Mouse (Mus musculus) lung, embryonic 14.5 days (tissue): ENCODE measurements around the gene Ndufaf3. TPM values are rescaled to one million over a fixed set of nuclear protein-coding genes. Genes with fewer than 3 reads are reported as not detected.

Experiments
- ATAC-seq: fragments of 200-750 bp; cut with Nextera tagmentation; 2 replicates; pipeline ENCODE4 v1.8.0; 2017; ENCODE audit warnings: mild to moderate bottlenecking, moderate TSS enrichment, moderate library complexity; ENCODE audit not compliant: insufficient read depth
- DNase-seq: peaks from one replicate; pipeline ENCODE4 v3.0.0-alpha.2; 2015
- H3K27ac ChIP-seq: fragments of 300-500 bp; sonication (generic); 2 replicates; pipeline ENCODE4 v1.5.1; 2014; ENCODE audit warnings: low read depth, mild to moderate bottlenecking, moderate library complexity
- H3K27me3 ChIP-seq: fragments of 300-500 bp; sonication (generic); 2 replicates; pipeline ENCODE4 v1.6.1; 2014; ENCODE audit warnings: low read length, control low read depth; ENCODE audit not compliant: insufficient read depth
- H3K36me3 ChIP-seq: fragments of 300-500 bp; sonication (generic); 2 replicates; pipeline ENCODE4 v1.6.1; 2014; ENCODE audit warnings: control low read depth; ENCODE audit not compliant: insufficient read depth
- H3K4me1 ChIP-seq: fragments of 300-500 bp; sonication (generic); 2 replicates; pipeline ENCODE4 v1.6.1; 2014; ENCODE audit warnings: antibody characterized with exemption, control low read depth; ENCODE audit not compliant: insufficient read depth
- H3K4me2 ChIP-seq: fragments of 300-500 bp; sonication (generic); 2 replicates; pipeline ENCODE4 v1.6.1; 2014; ENCODE audit warnings: mild to moderate bottlenecking
- H3K4me3 ChIP-seq: fragments of 300-500 bp; sonication (generic); 2 replicates; pipeline ENCODE4 v1.5.1; 2014; ENCODE audit warnings: low read depth, low read length
- H3K9ac ChIP-seq: fragments of 300-500 bp; sonication (generic); 2 replicates; pipeline ENCODE4 v1.6.1; 2014
- H3K9me3 ChIP-seq: fragments of 300-500 bp; sonication (generic); 2 replicates; pipeline ENCODE4 v1.6.1; 2016; ENCODE audit warnings: low read depth, low read length, control low read depth
- CTCF ChIP-seq: IDR thresholded peaks from 2 replicates; pipeline ENCODE4 v1.5.1; 2016; ENCODE audit warnings: antibody characterized with exemption, low read depth
- WGBS: fragments of 180-500 bp; shearing (Covaris S2); extraction: QIAGEN DNeasy Blood & Tissue Kit; methylation state at CpG from one replicate; pipeline ENCODE4 v1.1.7; 2014; 5-methylcytosine and 5-hydroxymethylcytosine counted together
- polyA plus RNA-seq: library from polyadenylated mRNA; unstranded; fragments of >200 nt; fragmentation: Nextera tagmentation; extraction: Ambion mirVana; gene quantifications from 2 replicates; pipeline ENCODE4 v1.2.1, GENCODE M21; 2014

Gene Ndufaf3
- polyA plus RNA-seq, 1 experiment from 2014 or later, result 46.9 TPM

GRCm38 (mm10) chr9:108578545-108579343 lies 11.5 kb upstream of the Ndufaf3 start, which contains the start of gene Wdr6:
Gene Wdr6 (minus strand): TSS chr9:108578739.
- H3K9ac ChIP-seq, result peak within 1 kb of the TSS; percentile 87
- peak within 1 kb of the TSS; percentile 93 for H3K27ac ChIP-seq
- no peaks in the 10 kb centered on the region for H3K9me3 ChIP-seq
- H3K4me1 ChIP-seq, result peaks cover 15% of the 10 kb centered on the region
- peak within 1 kb of the TSS; percentile 85 for H3K4me2 ChIP-seq
- peak; percentile 97 for DNase-seq
- TF ChIP-seq CTCF, result no peak
- H3K4me3 ChIP-seq, result peak within 1 kb of the TSS; percentile 65
- no peaks in the 10 kb centered on the region for H3K27me3 ChIP-seq
- ATAC-seq, result peak; percentile 97
- WGBS, result 4% methylated on average over 51 of the region's 51 CpGs
- peaks cover 30% of the 10 kb centered on the region for H3K36me3 ChIP-seq

GRCm38 (mm10) chr9:108577934-108578544 lies 10.8 kb upstream of the Ndufaf3 start:
- under 1% methylated on average over 24 of the region's 24 CpGs for WGBS
- peak; percentile 84 for DNase-seq
- ATAC-seq, result peak; percentile 32
- Histone ChIP-seq H3K36me3 (peaks cover 37% of the 10 kb centered on the region), H3K27ac (peak overlapping the region; percentile 93), H3K4me2 (peak overlapping the region; percentile 85), H3K4me3 (peak overlapping the region; percentile 65), H3K27me3 (no peaks in the 10 kb centered on the region), H3K4me1 (peaks cover 15% of the 10 kb centered on the region), H3K9me3 (no peaks in the 10 kb centered on the region), H3K9ac (peak overlapping the region; percentile 87)
- no peak for TF ChIP-seq CTCF

DNA sequence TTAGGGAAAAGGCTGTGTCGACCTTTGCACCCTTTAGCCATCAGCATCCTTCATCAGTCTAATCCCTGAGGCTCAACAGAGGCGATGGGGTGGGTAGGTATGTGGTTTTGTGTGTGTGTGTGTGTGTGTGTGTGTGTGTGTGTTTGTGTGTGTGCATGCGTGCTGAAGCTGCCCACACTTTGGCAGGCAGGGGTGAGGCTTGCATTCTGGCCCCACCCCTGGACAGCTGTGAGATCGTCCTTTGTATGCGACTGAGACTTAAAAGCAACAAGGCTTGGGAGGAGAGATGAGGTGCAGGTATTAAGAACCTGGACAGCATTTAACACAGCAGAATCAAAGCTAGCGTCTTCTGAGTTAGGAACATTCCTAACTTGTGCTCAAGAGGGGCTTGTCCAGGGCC lies 9.8 kb upstream of the Ndufaf3 start:
- H3K9ac ChIP-seq, result peak overlapping the region; percentile 87
- H3K4me2 ChIP-seq, result peak overlapping the region; percentile 85
- no peaks in the 10 kb centered on the region for H3K27me3 ChIP-seq
- peak overlapping the region; percentile 12; the same call in 1 of the 2 replicates for H3K27ac ChIP-seq
- H3K9me3 ChIP-seq, result no peaks in the 10 kb centered on the region
- peak overlapping the region; percentile 65 for H3K4me3 ChIP-seq
- ATAC-seq, result no peak
- peaks cover 47% of the 10 kb centered on the region for H3K36me3 ChIP-seq
- WGBS, result 40% methylated on average over 6 of the region's 6 CpGs
- peaks cover 15% of the 10 kb centered on the region for H3K4me1 ChIP-seq
- no peak for TF ChIP-seq CTCF
- no peak for DNase-seq

- Histone ChIP-seq H3K27ac (no peak overlapping the region), H3K36me3 (peaks cover 61% of the 10 kb centered on the region), H3K9me3 (no peaks in the 10 kb centered on the region), H3K27me3 (no peaks in the 10 kb centered on the region), H3K4me3 (no peak overlapping the region), H3K4me2 (no peak overlapping the region), H3K9ac (no peak overlapping the region), H3K4me1 (peaks cover 16% of the 10 kb centered on the region)
- TF ChIP-seq CTCF, result no peak
- DNase-seq, result no peak
- 72% methylated on average over 37 of the region's 37 CpGs for WGBS
- ATAC-seq, result no peak
Observed at GRCm38 (mm10) chr9:108575321-108576297, 8.4 kb upstream of the Ndufaf3 start.

- Histone ChIP-seq H3K9ac (no peak overlapping the region), H3K27ac (no peak overlapping the region), H3K27me3 (no peaks in the 10 kb centered on the region), H3K9me3 (no peaks in the 10 kb centered on the region), H3K4me3 (no peak overlapping the region), H3K36me3 (peaks cover 63% of the 10 kb centered on the region), H3K4me1 (peaks cover 19% of the 10 kb centered on the region), H3K4me2 (no peak overlapping the region)
- ATAC-seq (no peak), DNase-seq (no peak)
- no peak for TF ChIP-seq CTCF
- WGBS, result 81% methylated on average over 12 of the region's 12 CpGs
Observed at GRCm38 (mm10) chr9:108574921-108575320, 7.7 kb upstream of the Ndufaf3 start.

DNA sequence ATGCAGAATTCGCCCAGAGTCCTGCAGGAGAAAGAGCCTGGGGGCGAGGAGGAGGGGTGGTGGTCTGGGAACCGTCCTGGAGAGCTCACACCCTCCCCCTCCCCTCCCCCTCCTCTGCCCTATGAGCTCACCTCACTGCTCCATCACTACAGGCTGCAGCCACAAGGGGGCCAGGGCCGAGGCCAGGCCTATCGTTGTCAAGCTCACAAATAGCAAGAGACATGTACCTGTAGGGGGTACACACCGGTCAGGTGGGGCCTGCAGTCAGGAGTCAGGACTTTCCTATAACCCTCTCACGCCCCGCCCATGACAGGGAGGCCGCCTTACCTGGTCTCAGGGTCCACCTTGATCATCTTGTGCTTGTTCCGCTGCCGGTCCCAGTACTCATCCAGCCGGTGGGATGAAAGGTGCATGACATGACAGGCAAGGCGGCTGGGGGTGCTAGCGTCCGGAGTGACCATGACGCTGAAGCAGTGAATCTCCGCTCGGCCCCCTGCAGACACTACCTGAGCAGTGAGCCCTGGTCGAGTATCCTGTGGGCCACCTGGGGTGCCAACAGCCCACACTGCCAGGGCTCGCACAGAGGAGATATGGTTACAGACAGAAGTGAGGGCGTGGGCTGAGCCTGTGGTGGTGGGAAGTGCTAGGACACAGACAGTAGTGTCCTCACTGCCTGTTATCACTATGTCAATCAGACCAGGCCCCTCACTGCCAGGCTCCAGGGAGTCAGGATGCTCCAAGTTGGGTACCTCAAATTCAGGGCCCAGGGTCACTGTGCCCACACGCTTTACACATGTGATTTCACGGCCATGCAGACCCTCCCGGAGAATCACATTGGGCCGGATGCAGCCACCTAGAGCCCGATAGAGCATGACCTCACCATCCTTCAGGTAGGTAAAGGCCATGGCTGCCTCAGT lies 6.8 kb upstream of the Ndufaf3 start:
- no peak overlapping the region for H3K4me3 ChIP-seq
- peaks cover 63% of the 10 kb centered on the region for H3K36me3 ChIP-seq
- no peak overlapping the region for H3K4me2 ChIP-seq
- DNase-seq (peak; percentile 72), ATAC-seq (no peak)
- H3K4me1 ChIP-seq, result peaks cover 18% of the 10 kb centered on the region
- H3K27me3 ChIP-seq, result no peaks in the 10 kb centered on the region
- 51% methylated on average over 26 of the region's 26 CpGs for WGBS
- H3K9ac ChIP-seq, result no peak overlapping the region; the same call in 1 of the 2 replicates
- H3K27ac ChIP-seq, result no peak overlapping the region
- TF ChIP-seq CTCF, result peak; percentile 80
- no peaks in the 10 kb centered on the region for H3K9me3 ChIP-seq
